Mouse (Mus musculus) liver, embryonic 15.5 days (tissue): ENCODE data around the gene Nop53. TPM values are rescaled to one million over a fixed set of nuclear protein-coding genes. Genes with fewer than 3 reads are reported as not detected.

ENCODE experiments used
- ATAC-seq: fragments of 200-750 bp; cut with Nextera tagmentation; 2 replicates; pipeline ENCODE4 v1.8.0; 2017; ENCODE audit warnings: moderate number of reproducible peaks, mild to moderate bottlenecking, moderate library complexity; ENCODE audit not compliant: insufficient read depth
- H3K27ac ChIP-seq: fragments of 300-500 bp; sonication (generic); replicated peaks from 2 replicates; pipeline ENCODE4 v1.5.1; 2015; ENCODE audit warnings: mild to moderate bottlenecking, inconsistent platforms
- H3K27me3 ChIP-seq: fragments of 300-500 bp; sonication (generic); 2 replicates; pipeline ENCODE4 v1.6.1; 2015; ENCODE audit warnings: mild to moderate bottlenecking, inconsistent platforms
- H3K36me3 ChIP-seq: fragments of 300-500 bp; sonication (generic); replicated peaks from 2 replicates; pipeline ENCODE4 v1.6.1; 2015; ENCODE audit warnings: moderate library complexity, mild to moderate bottlenecking, inconsistent platforms
- H3K4me1 ChIP-seq: fragments of 300-500 bp; sonication (generic); replicated peaks from 2 replicates; pipeline ENCODE4 v1.6.1; 2015; ENCODE audit warnings: inconsistent platforms
- H3K4me2 ChIP-seq: fragments of 300-500 bp; sonication (generic); 2 replicates; pipeline ENCODE4 v1.6.1; 2015; ENCODE audit warnings: moderate library complexity, mild to moderate bottlenecking, inconsistent platforms
- H3K4me3 ChIP-seq: fragments of 300-500 bp; sonication (generic); replicated peaks from 2 replicates; pipeline ENCODE4 v1.5.1; 2015; ENCODE audit warnings: mild to moderate bottlenecking, inconsistent platforms
- H3K9ac ChIP-seq: fragments of 300-500 bp; sonication (generic); 2 replicates; pipeline ENCODE4 v1.6.1; 2015; ENCODE audit warnings: moderate library complexity, mild to moderate bottlenecking, inconsistent platforms
- H3K9me3 ChIP-seq: fragments of 300-500 bp; sonication (generic); replicated peaks from 2 replicates; pipeline ENCODE4 v1.6.1; 2016; ENCODE audit warnings: inconsistent platforms
- WGBS: fragments of 180-500 bp; shearing (Covaris S2); methylation state at CpG from one replicate; pipeline ENCODE4 v1.1.7; 2015; ENCODE audit warnings: mixed read lengths; ENCODE audit not compliant: insufficient replicate concordance; 5-methylcytosine and 5-hydroxymethylcytosine counted together
- polyA plus RNA-seq: library from polyadenylated mRNA; unstranded; fragments of >200 nt; fragmentation: Nextera tagmentation; extraction: Ambion mirVana; gene quantifications from 2 replicates; pipeline ENCODE4 v1.2.1, GENCODE M21; 2015

The Nop53 gene
- polyA plus RNA-seq, 1 experiment from 2014 or later, result 81.2 TPM

DNA sequence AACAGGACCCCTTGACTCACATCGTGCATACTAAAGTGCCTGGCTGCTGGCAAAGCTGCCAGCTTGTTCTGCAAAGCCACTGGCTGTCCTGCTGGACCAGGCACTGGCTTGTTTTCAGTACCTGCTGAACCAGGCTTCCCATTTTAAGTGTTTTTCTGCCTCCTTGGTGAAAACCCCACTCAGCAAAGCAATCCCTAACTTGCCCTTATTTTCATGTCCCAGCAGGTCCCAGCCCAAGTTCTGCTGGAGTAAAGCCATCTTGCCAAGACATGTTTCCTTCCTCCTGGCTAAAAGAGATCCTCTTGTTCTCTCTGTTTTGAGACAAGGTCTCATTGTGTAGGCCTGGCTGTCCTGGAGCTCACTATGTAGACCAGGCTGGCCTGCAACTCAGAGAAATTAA lies 1.6 kb downstream of the Nop53 start:
- Histone ChIP-seq H3K4me2 (peak overlapping the region; percentile 77), H3K9me3 (no peaks in the 10 kb centered on the region), H3K4me3 (no peak overlapping the region), H3K9ac (no peak overlapping the region), H3K4me1 (peaks cover 52% of the 10 kb centered on the region), H3K27me3 (no peaks in the 10 kb centered on the region), H3K27ac (no peak overlapping the region), H3K36me3 (peaks cover 54% of the 10 kb centered on the region)
- no peak for ATAC-seq
- 92% methylated on average over 1 of the region's 1 CpGs for WGBS

DNA sequence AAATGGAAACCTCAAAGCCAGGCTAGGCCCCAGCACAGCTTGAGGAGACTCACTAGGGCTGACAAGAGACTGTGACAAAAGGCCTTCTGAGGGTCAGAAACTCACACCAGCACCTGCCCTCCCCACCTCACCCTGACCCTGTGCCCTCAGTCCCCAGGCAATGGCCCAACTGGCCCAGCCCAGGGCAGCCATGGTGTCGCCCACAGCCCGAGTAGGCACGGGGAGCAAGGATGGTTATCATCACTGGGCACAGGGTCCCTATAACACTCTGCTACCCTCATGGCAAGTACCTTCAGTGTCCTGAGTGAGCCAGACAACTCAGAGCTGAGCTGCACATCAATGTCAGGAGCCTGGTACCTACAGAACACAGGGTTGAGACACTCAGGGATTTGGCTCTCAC lies 7.3 kb downstream of the Nop53 start:
- no peak for ATAC-seq
- WGBS, result 78% methylated on average over 3 of the region's 3 CpGs

GRCm38 (mm10) chr7:15937491-15937890 lies 8.4 kb downstream of the Nop53 start:
- Histone ChIP-seq H3K4me1 (no peaks in the 10 kb centered on the region), H3K27ac (no peak overlapping the region), H3K27me3 (no peaks in the 10 kb centered on the region; the same call in 1 of the 2 replicates), H3K4me3 (no peak overlapping the region), H3K4me2 (no peak overlapping the region), H3K36me3 (peaks cover 64% of the 10 kb centered on the region), H3K9me3 (no peaks in the 10 kb centered on the region), H3K9ac (no peak overlapping the region)
- ATAC-seq, result no peak
- 58% methylated on average over 5 of the region's 5 CpGs for WGBS

More for the DNA sequence above, 7.3 kb downstream of the Nop53 start:
- Histone ChIP-seq H3K4me1 (peaks cover 6% of the 10 kb centered on the region; the same call in 1 of the 2 replicates), H3K4me3 (no peak overlapping the region), H3K4me2 (no peak overlapping the region), H3K27me3 (no peaks in the 10 kb centered on the region), H3K27ac (no peak overlapping the region), H3K36me3 (peaks cover 75% of the 10 kb centered on the region), H3K9ac (no peak overlapping the region), H3K9me3 (no peaks in the 10 kb centered on the region)

GRCm38 (mm10) chr7:15933437-15934359 lies 12.2 kb downstream of the Nop53 start:
- no peak overlapping the region for H3K27ac ChIP-seq
- WGBS, result 22% methylated on average over 16 of the region's 16 CpGs
- ATAC-seq, result no peak

GRCm38 (mm10) chr7:15931635-15932034 lies 14.2 kb downstream of the Nop53 start:
- H3K36me3 ChIP-seq, result peaks cover 6% of the 10 kb centered on the region
- no peak overlapping the region for H3K4me3 ChIP-seq
- no peak overlapping the region for H3K9ac ChIP-seq
- H3K4me1 ChIP-seq, result peaks cover 5% of the 10 kb centered on the region
- H3K27me3 ChIP-seq, result no peaks in the 10 kb centered on the region; the same call in none of the 2 replicates
- no peak overlapping the region for H3K27ac ChIP-seq
- H3K4me2 ChIP-seq, result no peak overlapping the region
- no peak for ATAC-seq
- 47% methylated on average over 3 of the region's 3 CpGs for WGBS
- no peaks in the 10 kb centered on the region for H3K9me3 ChIP-seq

More at GRCm38 (mm10) chr7:15933437-15934359, 12.2 kb downstream of the Nop53 start:
- peaks cover 5% of the 10 kb centered on the region for H3K4me1 ChIP-seq
- H3K4me2 ChIP-seq, result no peak overlapping the region
- no peak overlapping the region for H3K9ac ChIP-seq
- H3K4me3 ChIP-seq, result no peak overlapping the region
- no peaks in the 10 kb centered on the region for H3K9me3 ChIP-seq
- H3K27me3 ChIP-seq, result no peaks in the 10 kb centered on the region; the same call in none of the 2 replicates
- peaks cover 26% of the 10 kb centered on the region for H3K36me3 ChIP-seq

- Histone ChIP-seq H3K27ac (no peak overlapping the region), H3K27me3 (no peaks in the 10 kb centered on the region; the same call in none of the 2 replicates), H3K9me3 (no peaks in the 10 kb centered on the region), H3K9ac (no peak overlapping the region), H3K36me3 (no peaks in the 10 kb centered on the region), H3K4me3 (no peak overlapping the region), H3K4me2 (no peak overlapping the region), H3K4me1 (peaks cover 5% of the 10 kb centered on the region)
- ATAC-seq, result no peak
- WGBS, result 36% methylated on average over 2 of the region's 2 CpGs
These were observed 15.3 kb downstream of the Nop53 start for GRCm38 (mm10) chr7:15930543-15930942.

- Histone ChIP-seq H3K9me3 (no peaks in the 10 kb centered on the region), H3K36me3 (no peaks in the 10 kb centered on the region), H3K4me3 (no peak overlapping the region), H3K4me2 (no peak overlapping the region; the same call in 1 of the 2 replicates), H3K4me1 (peaks cover 5% of the 10 kb centered on the region), H3K9ac (no peak overlapping the region), H3K27me3 (no peaks in the 10 kb centered on the region; the same call in none of the 2 replicates), H3K27ac (no peak overlapping the region)
- peak; percentile 78 for ATAC-seq
- WGBS, result 27% methylated on average over 4 of the region's 4 CpGs
These were observed 16.0 kb downstream of the Nop53 start for GRCm38 (mm10) chr7:15929910-15930309.

GRCm38 (mm10) chr7:15922220-15922773 lies 23.6 kb downstream of the Nop53 start, which contains the start of gene Selenow:
TSS of gene Selenow (minus strand) at chr7:15922402.
- 0% methylated on average over 33 of the region's 33 CpGs for WGBS
- Histone ChIP-seq H3K9me3 (no peaks in the 10 kb centered on the region), H3K4me3 (peak within 1 kb of the TSS; percentile 82), H3K36me3 (peaks cover 26% of the 10 kb centered on the region), H3K27ac (peak within 1 kb of the TSS; percentile 84), H3K9ac (peak within 1 kb of the TSS; percentile 81), H3K4me2 (peak within 1 kb of the TSS; percentile 89), H3K4me1 (peaks cover 47% of the 10 kb centered on the region), H3K27me3 (no peaks in the 10 kb centered on the region)
- peak; percentile 98 for ATAC-seq

- Histone ChIP-seq H3K27me3 (no peaks in the 10 kb centered on the region), H3K36me3 (peaks cover 31% of the 10 kb centered on the region), H3K4me3 (peak overlapping the region; percentile 82), H3K9ac (peak overlapping the region; percentile 81), H3K4me1 (peaks cover 47% of the 10 kb centered on the region), H3K9me3 (no peaks in the 10 kb centered on the region), H3K27ac (peak overlapping the region; percentile 84), H3K4me2 (peak overlapping the region; percentile 89)
- WGBS, result under 1% methylated on average over 10 of the region's 10 CpGs
- peak; percentile 46 for ATAC-seq
These were observed 24.1 kb downstream of the Nop53 start for GRCm38 (mm10) chr7:15921796-15922195.

DNA sequence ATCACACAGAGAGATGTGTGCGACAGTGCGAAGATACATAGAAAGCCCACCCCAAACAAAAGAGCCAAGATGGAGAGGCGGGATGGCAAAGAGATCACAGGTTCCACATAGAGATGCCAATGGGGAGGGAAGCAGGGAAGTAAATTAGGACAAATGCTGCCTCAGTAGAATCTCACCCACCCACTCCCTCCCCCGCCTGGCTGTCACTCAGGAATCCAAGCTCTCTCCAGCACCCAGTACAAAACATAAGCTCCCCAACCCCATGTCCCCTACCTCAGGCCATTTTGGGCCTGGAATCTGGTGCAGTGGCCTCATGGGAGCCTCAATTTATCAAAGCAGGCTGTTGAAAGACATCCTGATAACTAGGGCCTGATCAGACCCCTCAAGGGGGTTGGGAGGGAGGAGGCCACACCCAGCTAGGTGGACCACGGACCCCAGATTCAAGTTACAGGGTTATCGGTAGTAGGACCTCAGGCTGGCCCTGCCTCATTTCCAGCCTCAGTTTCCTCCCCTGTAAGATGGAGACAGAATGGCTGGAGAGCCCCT lies 25.2 kb downstream of the Nop53 start:
- ATAC-seq, result no peak
- no peaks in the 10 kb centered on the region for H3K27me3 ChIP-seq
- H3K4me3 ChIP-seq, result peak overlapping the region; percentile 82
- H3K4me2 ChIP-seq, result peak overlapping the region; percentile 89
- no peaks in the 10 kb centered on the region for H3K9me3 ChIP-seq
- H3K9ac ChIP-seq, result peak overlapping the region; percentile 81; the same call in 1 of the 2 replicates
- H3K36me3 ChIP-seq, result peaks cover 31% of the 10 kb centered on the region
- H3K4me1 ChIP-seq, result peaks cover 47% of the 10 kb centered on the region
- 64% methylated on average over 6 of the region's 6 CpGs for WGBS
- no peak overlapping the region for H3K27ac ChIP-seq

DNA sequence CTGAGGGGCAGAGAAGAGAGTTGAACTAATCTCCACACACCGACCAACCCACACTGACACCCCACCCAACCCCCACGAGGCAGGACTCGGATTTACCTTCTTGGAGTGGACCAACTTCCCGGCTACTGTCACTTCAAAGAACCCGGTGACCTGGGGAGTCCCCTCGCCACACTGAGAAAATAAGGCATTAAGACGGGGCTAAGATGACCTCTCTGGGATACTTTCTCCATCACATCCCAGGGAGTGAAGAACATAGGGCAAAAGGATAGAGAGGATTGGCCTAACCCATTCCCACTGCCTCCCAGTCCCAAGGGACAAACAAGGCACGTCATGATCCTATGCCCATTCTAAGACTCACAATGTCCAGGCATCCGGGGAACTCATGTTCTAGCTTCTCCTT lies 25.9 kb downstream of the Nop53 start:
- WGBS, result 87% methylated on average over 9 of the region's 9 CpGs
- peak overlapping the region; percentile 89 for H3K4me2 ChIP-seq
- H3K27me3 ChIP-seq, result no peaks in the 10 kb centered on the region
- no peaks in the 10 kb centered on the region for H3K9me3 ChIP-seq
- H3K27ac ChIP-seq, result no peak overlapping the region
- H3K4me1 ChIP-seq, result peaks cover 47% of the 10 kb centered on the region
- peak overlapping the region; percentile 10; the same call in 1 of the 2 replicates for H3K4me3 ChIP-seq
- H3K36me3 ChIP-seq, result peaks cover 31% of the 10 kb centered on the region
- no peak for ATAC-seq
- no peak overlapping the region for H3K9ac ChIP-seq
